Mouse (Mus musculus): ENCODE data around the gene Gatad2a.
A peak's percentile ranks its signal among the peaks of the same experiment; 100 is the strongest.

Gatad2a gene

GRCm38 (mm10) chr8:69901484-69902162 lies 94.6 kb downstream of the Gatad2a start:
- peak; percentile 99 for DNase-seq (ENCODE audit: low read depth, low spot score)

GRCm38 (mm10) chr8:69900895-69901451 lies 95.2 kb downstream of the Gatad2a start:
- no peak for DNase-seq (ENCODE audit: low read depth, low spot score)

GRCm38 (mm10) chr8:69899876-69900275 lies 96.3 kb downstream of the Gatad2a start:
- DNase-seq (ENCODE audit: low read depth, low spot score), result no peak

- DNase-seq (ENCODE audit: low read depth, low spot score), result no peak
Observed at GRCm38 (mm10) chr8:69897857-69898256, 98.3 kb downstream of the Gatad2a start.

- no peak for DNase-seq (ENCODE audit: low read depth, low spot score)
Observed at GRCm38 (mm10) chr8:69895772-69896451, 100.3 kb downstream of the Gatad2a start.

- DNase-seq (ENCODE audit: low read depth, low spot score), result no peak
Observed at GRCm38 (mm10) chr8:69894836-69895332, 101.3 kb downstream of the Gatad2a start.

GRCm38 (mm10) chr8:69893863-69894262 lies 102.3 kb downstream of the Gatad2a start:
- peak; percentile 75 for DNase-seq (ENCODE audit: low read depth, low spot score)

- DNase-seq (ENCODE audit: low read depth, low spot score), result peak; percentile 30
Observed at GRCm38 (mm10) chr8:69890813-69891241, 105.4 kb downstream of the Gatad2a start.

- no peak for DNase-seq (ENCODE audit: low read depth, low spot score)
Observed at GRCm38 (mm10) chr8:69888902-69889301, 107.3 kb downstream of the Gatad2a start.

GRCm38 (mm10) chr8:69888244-69888866 lies 107.8 kb downstream of the Gatad2a start:
- DNase-seq (ENCODE audit: low read depth, low spot score), result no peak

- DNase-seq (ENCODE audit: low read depth, low spot score), result peak; percentile 57
Observed at GRCm38 (mm10) chr8:69887289-69888243, 108.6 kb downstream of the Gatad2a start, which contains the start of gene Cilp2. Gene Cilp2 (minus strand): TSS chr8:69887687.

- DNase-seq (ENCODE audit: low read depth, low spot score), result no peak
Observed at GRCm38 (mm10) chr8:69884141-69884540, 112.0 kb downstream of the Gatad2a start.

- no peak for DNase-seq (ENCODE audit: low read depth, low spot score)
Observed at GRCm38 (mm10) chr8:69882833-69883600, 113.2 kb downstream of the Gatad2a start.

GRCm38 (mm10) chr8:69882021-69882756 lies 114.0 kb downstream of the Gatad2a start:
- DNase-seq (ENCODE audit: low read depth, low spot score), result no peak

GRCm38 (mm10) chr8:69881261-69881865 lies 114.8 kb downstream of the Gatad2a start:
- DNase-seq (ENCODE audit: low read depth, low spot score), result no peak

GRCm38 (mm10) chr8:69880841-69881240 lies 115.3 kb downstream of the Gatad2a start:
- DNase-seq (ENCODE audit: low read depth, low spot score), result no peak

- no peak for DNase-seq (ENCODE audit: low read depth, low spot score)
Observed at GRCm38 (mm10) chr8:69879678-69880077, 116.5 kb downstream of the Gatad2a start.

- DNase-seq (ENCODE audit: low read depth, low spot score), result no peak
Observed at GRCm38 (mm10) chr8:69877992-69878391, 118.2 kb downstream of the Gatad2a start.

- no peak for DNase-seq (ENCODE audit: low read depth, low spot score)
Observed at GRCm38 (mm10) chr8:69877396-69877795, 118.8 kb downstream of the Gatad2a start.

Measured in A20 (cell line).